Mouse (Mus musculus) hindbrain, embryonic 12.5 days (tissue): ENCODE data around the gene Igf1r. TPM values are rescaled to one million over a fixed set of nuclear protein-coding genes. Genes with fewer than 3 reads are reported as not detected.

Experiments used
- ATAC-seq: fragments of 200-750 bp; cut with Nextera tagmentation; 2 replicates; pipeline ENCODE4 v1.8.0; 2017; ENCODE audit warnings: moderate TSS enrichment; ENCODE audit not compliant: low FRiP score
- H3K27ac ChIP-seq: fragments of 300-500 bp; sonication (generic); 2 replicates; pipeline ENCODE4 v1.5.1; 2016; ENCODE audit warnings: mild to moderate bottlenecking
- H3K27me3 ChIP-seq: fragments of 300-500 bp; sonication (generic); 2 replicates; pipeline ENCODE4 v1.6.1; 2016; ENCODE audit warnings: mild to moderate bottlenecking
- H3K36me3 ChIP-seq: fragments of 300-500 bp; sonication (generic); 2 replicates; pipeline ENCODE4 v1.6.1; 2016; ENCODE audit warnings: mild to moderate bottlenecking
- H3K4me1 ChIP-seq: fragments of 300-500 bp; sonication (generic); 2 replicates; pipeline ENCODE4 v1.6.1; 2016
- H3K4me2 ChIP-seq: fragments of 300-500 bp; sonication (generic); replicated peaks from 2 replicates; pipeline ENCODE4 v1.6.1; 2016; ENCODE audit warnings: mild to moderate bottlenecking
- H3K4me3 ChIP-seq: fragments of 300-500 bp; sonication (generic); 2 replicates; pipeline ENCODE4 v1.5.1; 2016; ENCODE audit warnings: mild to moderate bottlenecking
- H3K9ac ChIP-seq: fragments of 300-500 bp; sonication (generic); 2 replicates; pipeline ENCODE4 v1.6.1; 2016; ENCODE audit warnings: mild to moderate bottlenecking, moderate library complexity
- H3K9me3 ChIP-seq: fragments of 300-500 bp; sonication (generic); replicated peaks from 2 replicates; pipeline ENCODE4 v1.6.1; 2016; ENCODE audit warnings: mild to moderate bottlenecking
- WGBS: fragments of 180-500 bp; shearing (Covaris S2); methylation state at CpG from one replicate; pipeline ENCODE4 v1.1.7; 2016; 5-methylcytosine and 5-hydroxymethylcytosine counted together
- polyA plus RNA-seq: library from polyadenylated mRNA; unstranded; fragments of >200 nt; fragmentation: Nextera tagmentation; extraction: Ambion mirVana; gene quantifications from 2 replicates; pipeline ENCODE4 v1.2.1, GENCODE M21; 2016

Igf1r gene
- polyA plus RNA-seq, 1 experiment from 2014 or later = 42.3 TPM

GRCm38 (mm10) chr7:67989376-67989775 is 36.7 kb downstream of the Igf1r start:
- no peak overlapping the region for H3K4me3 ChIP-seq
- no peak overlapping the region for H3K27ac ChIP-seq
- H3K36me3 ChIP-seq = no peaks in the 10 kb centered on the region
- WGBS = 82% methylated on average over 2 of the region's 2 CpGs
- ATAC-seq = no peak
- no peaks in the 10 kb centered on the region for H3K27me3 ChIP-seq
- H3K9ac ChIP-seq = no peak overlapping the region
- H3K9me3 ChIP-seq = no peaks in the 10 kb centered on the region
- no peak overlapping the region for H3K4me2 ChIP-seq
- H3K4me1 ChIP-seq = peaks cover 34% of the 10 kb centered on the region

- ATAC-seq = no peak
These were observed 41.0 kb downstream of the Igf1r start for GRCm38 (mm10) chr7:67993614-67994013.

GRCm38 (mm10) chr7:67994346-67994858 is 41.8 kb downstream of the Igf1r start:
- no peak for ATAC-seq
- Histone ChIP-seq H3K4me1 (peaks cover 47% of the 10 kb centered on the region), H3K4me3 (no peak overlapping the region), H3K27ac (no peak overlapping the region), H3K4me2 (no peak overlapping the region), H3K9me3 (no peaks in the 10 kb centered on the region), H3K36me3 (no peaks in the 10 kb centered on the region), H3K9ac (no peak overlapping the region), H3K27me3 (no peaks in the 10 kb centered on the region)
- WGBS = 83% methylated on average over 7 of the region's 7 CpGs

More at GRCm38 (mm10) chr7:67993614-67994013, 41.0 kb downstream of the Igf1r start:
- Histone ChIP-seq H3K27me3 (no peaks in the 10 kb centered on the region), H3K27ac (no peak overlapping the region), H3K9me3 (no peaks in the 10 kb centered on the region), H3K36me3 (no peaks in the 10 kb centered on the region), H3K4me3 (no peak overlapping the region), H3K4me2 (no peak overlapping the region), H3K9ac (no peak overlapping the region), H3K4me1 (peaks cover 43% of the 10 kb centered on the region)
- WGBS = 92% methylated on average over 4 of the region's 4 CpGs

- Histone ChIP-seq H3K9ac (no peak overlapping the region), H3K36me3 (peaks cover 3% of the 10 kb centered on the region; the same call in 1 of the 2 replicates), H3K4me2 (no peak overlapping the region), H3K4me1 (peaks cover 47% of the 10 kb centered on the region), H3K27me3 (no peaks in the 10 kb centered on the region), H3K27ac (no peak overlapping the region), H3K9me3 (no peaks in the 10 kb centered on the region), H3K4me3 (no peak overlapping the region)
- no peak for ATAC-seq
- WGBS = 68% methylated on average over 8 of the region's 8 CpGs
These were observed 42.6 kb downstream of the Igf1r start for GRCm38 (mm10) chr7:67995276-67995675.

- no peaks in the 10 kb centered on the region for H3K27me3 ChIP-seq
- no peak overlapping the region for H3K27ac ChIP-seq
- WGBS = 61% methylated on average over 12 of the region's 12 CpGs
- H3K9ac ChIP-seq = no peak overlapping the region
- H3K4me3 ChIP-seq = no peak overlapping the region
- ATAC-seq = no peak
- H3K36me3 ChIP-seq = peaks cover 8% of the 10 kb centered on the region; the same call in 1 of the 2 replicates
- no peaks in the 10 kb centered on the region for H3K9me3 ChIP-seq
- no peak overlapping the region for H3K4me2 ChIP-seq
- peaks cover 46% of the 10 kb centered on the region for H3K4me1 ChIP-seq
These were observed 43.8 kb downstream of the Igf1r start for GRCm38 (mm10) chr7:67996202-67996960.

- Histone ChIP-seq H3K9ac (no peak overlapping the region), H3K27ac (no peak overlapping the region), H3K4me1 (peaks cover 18% of the 10 kb centered on the region), H3K27me3 (no peaks in the 10 kb centered on the region), H3K4me2 (no peak overlapping the region), H3K36me3 (peaks cover 27% of the 10 kb centered on the region), H3K4me3 (no peak overlapping the region), H3K9me3 (no peaks in the 10 kb centered on the region)
- 93% methylated on average over 5 of the region's 5 CpGs for WGBS
- no peak for ATAC-seq
These were observed 48.6 kb downstream of the Igf1r start for GRCm38 (mm10) chr7:68001269-68001668.

- H3K9ac ChIP-seq = no peak overlapping the region
- no peak for ATAC-seq
- no peaks in the 10 kb centered on the region for H3K9me3 ChIP-seq
- H3K27ac ChIP-seq = no peak overlapping the region
- H3K27me3 ChIP-seq = no peaks in the 10 kb centered on the region
- H3K4me1 ChIP-seq = peaks cover 8% of the 10 kb centered on the region
- H3K4me2 ChIP-seq = no peak overlapping the region
- 96% methylated on average over 7 of the region's 7 CpGs for WGBS
- no peak overlapping the region for H3K4me3 ChIP-seq
- peaks cover 36% of the 10 kb centered on the region for H3K36me3 ChIP-seq
These were observed 53.4 kb downstream of the Igf1r start for GRCm38 (mm10) chr7:68006074-68006473.

- WGBS = 87% methylated on average over 6 of the region's 6 CpGs
- ATAC-seq = no peak
- Histone ChIP-seq H3K27ac (0 out of 2 replicates have a peak overlapping the region, but pooled peaks have one; percentile 7), H3K4me3 (no peak overlapping the region), H3K36me3 (peaks cover 36% of the 10 kb centered on the region), H3K27me3 (no peaks in the 10 kb centered on the region), H3K9ac (no peak overlapping the region), H3K4me2 (no peak overlapping the region), H3K9me3 (no peaks in the 10 kb centered on the region), H3K4me1 (peaks cover 8% of the 10 kb centered on the region)
These were observed 53.9 kb downstream of the Igf1r start for GRCm38 (mm10) chr7:68006496-68006895.

- Histone ChIP-seq H3K9ac (no peak overlapping the region), H3K9me3 (no peaks in the 10 kb centered on the region), H3K4me1 (peaks cover 24% of the 10 kb centered on the region), H3K4me2 (no peak overlapping the region), H3K27ac (no peak overlapping the region), H3K36me3 (peaks cover 28% of the 10 kb centered on the region), H3K4me3 (no peak overlapping the region), H3K27me3 (no peaks in the 10 kb centered on the region)
- 63% methylated on average over 8 of the region's 8 CpGs for WGBS
- ATAC-seq = no peak
These were observed 57.0 kb downstream of the Igf1r start for GRCm38 (mm10) chr7:68009635-68010034.

GRCm38 (mm10) chr7:68010168-68010567 is 57.5 kb downstream of the Igf1r start:
- Histone ChIP-seq H3K4me2 (no peak overlapping the region), H3K9ac (no peak overlapping the region), H3K4me1 (peaks cover 24% of the 10 kb centered on the region), H3K9me3 (no peaks in the 10 kb centered on the region), H3K4me3 (no peak overlapping the region), H3K27ac (no peak overlapping the region), H3K27me3 (no peaks in the 10 kb centered on the region), H3K36me3 (peaks cover 23% of the 10 kb centered on the region)
- no peak for ATAC-seq
- WGBS = 66% methylated on average over 7 of the region's 7 CpGs

- Histone ChIP-seq H3K27ac (no peak overlapping the region), H3K4me1 (peaks cover 24% of the 10 kb centered on the region), H3K27me3 (no peaks in the 10 kb centered on the region), H3K4me3 (no peak overlapping the region), H3K36me3 (peaks cover 21% of the 10 kb centered on the region), H3K9me3 (0 out of 2 replicates have a peak, but pooled peaks cover 3% of the 10 kb centered on the region), H3K4me2 (no peak overlapping the region), H3K9ac (no peak overlapping the region)
- no peak for ATAC-seq
- 74% methylated on average over 3 of the region's 3 CpGs for WGBS
These were observed 58.2 kb downstream of the Igf1r start for GRCm38 (mm10) chr7:68010802-68011201.

- Histone ChIP-seq H3K9me3 (0 out of 2 replicates have a peak, but pooled peaks cover 5% of the 10 kb centered on the region), H3K9ac (no peak overlapping the region), H3K4me2 (no peak overlapping the region), H3K27ac (no peak overlapping the region), H3K27me3 (no peaks in the 10 kb centered on the region), H3K36me3 (peaks cover 25% of the 10 kb centered on the region), H3K4me1 (peaks cover 24% of the 10 kb centered on the region), H3K4me3 (no peak overlapping the region)
- no peak for ATAC-seq
- 83% methylated on average over 13 of the region's 13 CpGs for WGBS
These were observed 58.9 kb downstream of the Igf1r start for GRCm38 (mm10) chr7:68011385-68012122.
